Mouse (Mus musculus) frontal cortex, postnatal 36 days (tissue): ENCODE measurements at regions not wholly inside any gene's neighbourhood (a gene's known extent, or its start where the extent isn't known, plus 50 kb on each side); places are given as distances from the start of the nearest gene placed in this dataset.
"Not testable (repeated sequence)": the region's sequence is repeated elsewhere in the genome, so short reads cannot be mapped to it uniquely, and the experiment has no call there.

Experiments
- DNase-seq, 2 experiments: peaks; one replicate each; pipeline ENCODE4 v3.0.0; 2022; ENCODE audit warnings: low spot score in 2 of 2

- DNase-seq: not testable (repeated sequence)
Observed at GRCm38 (mm10) chr16:46811835-46812234, 313.5 kb upstream of the Nectin3 start.

- no peak for DNase-seq
Observed at GRCm38 (mm10) chr16:46807476-46807875, 309.2 kb upstream of the Nectin3 start.

- no peak for DNase-seq
Observed at GRCm38 (mm10) chr16:46776367-46776766, 278.0 kb upstream of the Nectin3 start.

- peak in 1 of 2 experiments; percentile 30 for DNase-seq
Observed at GRCm38 (mm10) chr16:46769383-46769782, 271.1 kb upstream of the Nectin3 start.

GRCm38 (mm10) chr16:46768376-46768775 lies 270.1 kb upstream of the Nectin3 start:
- no peak for DNase-seq

DNA sequence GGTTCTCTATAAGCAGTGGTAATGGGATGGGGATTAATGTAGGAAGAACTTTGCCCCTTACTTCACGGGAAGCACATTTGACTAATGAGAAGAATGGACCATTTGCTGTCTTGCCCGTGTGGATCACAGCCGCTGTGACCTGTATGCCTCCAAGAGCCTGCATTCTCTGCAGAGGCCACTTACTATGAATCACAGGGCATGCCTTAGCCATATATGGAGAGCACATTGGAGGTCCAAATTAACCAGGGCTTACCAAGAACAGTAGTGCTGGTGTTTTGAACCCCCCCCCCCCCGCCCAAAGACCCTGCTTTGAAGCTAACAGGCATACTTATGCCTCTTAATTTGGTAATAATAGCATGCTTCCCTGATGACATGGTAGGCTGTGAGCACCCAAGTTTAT lies 236.8 kb upstream of the Nectin3 start:
- no peak for DNase-seq

- DNase-seq: no peak
Observed at GRCm38 (mm10) chr16:46728424-46728823, 230.1 kb upstream of the Nectin3 start.

GRCm38 (mm10) chr16:46723660-46724059 lies 225.3 kb upstream of the Nectin3 start:
- DNase-seq: no peak

- DNase-seq: no peak
Observed at GRCm38 (mm10) chr16:46679787-46680186, 181.5 kb upstream of the Nectin3 start.

- no peak for DNase-seq
Observed at GRCm38 (mm10) chr16:46669590-46669989, 171.3 kb upstream of the Nectin3 start.

GRCm38 (mm10) chr16:46665566-46665965 lies 167.2 kb upstream of the Nectin3 start:
- DNase-seq: no peak

DNA sequence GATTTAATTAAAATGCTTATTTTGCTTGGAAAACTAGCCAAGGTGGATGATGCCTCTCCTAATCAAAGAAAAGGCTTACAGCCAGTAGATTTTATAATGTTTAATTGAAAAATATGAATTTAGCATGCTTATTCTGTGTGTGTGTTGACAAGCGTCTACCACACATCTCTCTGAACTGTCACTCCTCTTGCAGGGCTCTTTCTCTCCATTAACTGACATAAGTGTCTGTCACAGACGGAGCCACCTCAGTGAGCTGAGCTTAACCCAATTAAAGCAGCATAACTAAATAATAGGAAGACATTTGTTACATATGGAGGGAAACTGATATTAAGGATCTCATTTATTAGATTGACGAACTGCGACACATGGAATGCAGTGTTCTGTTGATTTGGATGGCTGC lies 164.7 kb upstream of the Nectin3 start:
- DNase-seq: no peak

DNA sequence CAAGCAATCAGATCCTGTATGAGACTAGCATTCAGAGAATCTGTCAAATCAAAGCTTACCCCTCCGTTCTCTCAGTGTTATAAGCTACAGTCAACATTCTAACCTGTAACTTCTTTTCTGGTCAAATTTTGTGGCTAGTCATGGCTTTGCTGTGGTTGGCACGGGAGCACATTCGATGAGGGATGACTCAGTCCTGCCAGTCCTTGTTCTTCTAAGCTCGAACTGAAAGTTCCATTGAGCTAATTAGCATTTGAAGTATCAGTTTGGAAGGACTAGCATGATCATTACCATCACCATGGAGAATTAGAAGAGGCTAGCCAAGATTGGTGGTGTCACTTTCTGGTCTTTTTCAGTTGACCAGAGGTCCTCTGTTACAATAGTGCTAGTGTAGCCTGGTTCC lies 156.7 kb upstream of the Nectin3 start:
- DNase-seq: no peak

DNA sequence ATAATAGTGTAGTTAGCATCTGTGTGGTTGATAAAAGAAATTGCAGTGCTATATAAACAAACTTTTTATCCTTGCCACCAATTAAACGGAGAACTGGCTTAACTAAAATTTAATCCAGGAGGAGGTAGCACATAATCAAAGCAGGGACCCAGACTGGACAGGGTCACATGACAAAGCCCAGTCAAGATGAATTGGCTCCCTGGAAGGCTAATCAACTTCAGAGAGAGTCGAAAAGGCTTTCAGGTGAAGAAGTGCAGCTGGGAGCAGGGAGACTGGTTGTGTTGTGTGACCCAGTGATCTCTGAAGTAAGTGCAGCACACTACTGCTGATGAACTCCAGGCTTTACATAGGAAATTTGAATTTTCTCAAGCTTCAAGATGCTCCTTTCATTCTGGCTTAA lies 127.5 kb upstream of the Nectin3 start:
- no peak for DNase-seq

DNA sequence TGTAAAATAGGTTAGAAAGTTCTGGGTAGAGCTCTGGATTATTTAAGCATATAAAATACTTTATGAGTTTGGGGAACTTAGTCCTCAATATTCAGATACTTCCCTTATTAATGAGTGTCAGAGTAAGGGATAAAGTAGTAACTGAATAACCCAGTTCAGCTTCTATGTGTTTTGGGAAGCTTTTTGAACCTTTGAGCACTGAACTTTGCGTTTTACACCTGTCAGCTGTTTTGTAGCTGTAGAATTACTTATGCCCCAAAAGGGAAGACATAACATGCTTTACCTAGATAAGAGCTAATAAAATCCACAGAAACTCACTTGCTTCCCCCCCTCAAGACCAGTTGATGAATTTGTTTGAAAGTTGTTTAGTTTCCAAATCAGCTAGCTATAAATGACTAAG lies 124.9 kb upstream of the Nectin3 start:
- DNase-seq: no peak

GRCm38 (mm10) chr16:46619871-46620270 lies 121.5 kb upstream of the Nectin3 start:
- DNase-seq: no peak

DNA sequence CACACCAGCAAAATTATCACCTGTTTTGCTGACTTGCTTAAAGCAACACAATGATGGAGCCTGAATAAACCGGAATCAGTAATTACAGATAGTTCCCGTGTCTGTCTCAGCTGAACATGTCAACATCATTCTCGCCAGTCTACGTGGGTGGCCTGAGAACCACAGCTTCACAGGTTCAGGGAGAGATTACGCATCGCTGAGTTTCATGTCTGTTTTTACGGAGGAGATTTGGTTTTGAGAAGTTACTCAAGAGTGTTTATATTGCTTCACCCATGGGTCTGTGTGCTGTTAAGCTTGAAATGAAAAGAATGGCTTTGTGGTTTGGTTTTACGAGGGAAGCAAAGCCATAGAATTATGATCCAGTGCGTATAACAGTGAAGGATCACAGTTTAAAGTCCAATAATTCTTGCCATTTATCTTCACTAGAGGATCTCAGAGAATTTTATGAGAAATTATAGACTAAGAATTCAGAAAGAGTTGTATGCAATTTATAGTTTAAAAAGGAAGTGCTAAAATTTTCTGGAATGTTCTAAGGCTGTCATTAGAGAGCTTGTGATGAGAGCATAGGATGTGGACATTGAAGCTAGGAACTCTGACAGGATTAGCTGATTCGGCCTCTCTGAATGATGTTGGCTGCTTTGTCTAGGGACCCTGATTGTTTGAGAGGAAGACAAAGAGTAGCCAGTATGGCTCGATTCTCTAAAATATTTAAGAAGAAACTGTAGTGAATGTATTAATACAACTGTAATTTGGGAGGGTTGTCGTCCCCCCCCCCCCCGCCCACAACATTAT lies 119.4 kb upstream of the Nectin3 start:
- no peak for DNase-seq

GRCm38 (mm10) chr16:46616606-46617005 lies 118.3 kb upstream of the Nectin3 start:
- no peak for DNase-seq

DNA sequence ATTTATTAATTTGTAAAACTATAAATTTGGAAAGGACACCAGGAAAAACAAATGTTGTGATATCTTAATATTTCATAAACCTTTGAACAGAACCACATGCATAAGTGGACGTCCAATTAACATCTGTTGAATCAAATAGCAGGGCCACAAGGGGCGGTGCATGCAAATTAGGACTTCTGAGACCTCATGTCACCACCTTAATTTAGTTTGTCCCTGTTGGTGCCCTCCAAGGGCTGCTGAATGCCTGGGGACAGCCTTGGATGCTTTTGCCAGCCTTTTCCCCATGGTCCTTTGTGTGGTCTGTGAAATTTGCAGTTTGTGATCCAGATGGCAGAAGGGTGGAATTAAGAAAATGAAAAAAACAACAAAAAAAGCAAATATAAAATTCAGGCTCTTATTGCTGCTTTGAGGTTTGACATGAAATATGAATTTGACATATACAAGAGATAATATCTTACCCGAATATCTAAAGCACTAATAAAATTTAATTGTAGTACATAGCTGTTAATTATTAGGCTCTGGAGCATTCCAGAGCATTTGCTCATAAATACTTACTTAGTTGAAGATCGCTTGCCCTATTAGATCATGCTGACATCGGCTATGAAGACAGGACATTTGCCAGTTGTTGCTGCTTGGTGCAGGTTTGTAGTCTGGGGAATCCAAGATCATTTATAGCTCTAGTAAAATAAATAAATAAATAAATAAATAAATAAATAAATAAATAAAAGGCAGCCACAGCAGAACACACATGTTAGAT lies 114.9 kb upstream of the Nectin3 start:
- no peak for DNase-seq

- no peak for DNase-seq
Observed at GRCm38 (mm10) chr16:46605879-46606203, 107.5 kb upstream of the Nectin3 start.

DNA sequence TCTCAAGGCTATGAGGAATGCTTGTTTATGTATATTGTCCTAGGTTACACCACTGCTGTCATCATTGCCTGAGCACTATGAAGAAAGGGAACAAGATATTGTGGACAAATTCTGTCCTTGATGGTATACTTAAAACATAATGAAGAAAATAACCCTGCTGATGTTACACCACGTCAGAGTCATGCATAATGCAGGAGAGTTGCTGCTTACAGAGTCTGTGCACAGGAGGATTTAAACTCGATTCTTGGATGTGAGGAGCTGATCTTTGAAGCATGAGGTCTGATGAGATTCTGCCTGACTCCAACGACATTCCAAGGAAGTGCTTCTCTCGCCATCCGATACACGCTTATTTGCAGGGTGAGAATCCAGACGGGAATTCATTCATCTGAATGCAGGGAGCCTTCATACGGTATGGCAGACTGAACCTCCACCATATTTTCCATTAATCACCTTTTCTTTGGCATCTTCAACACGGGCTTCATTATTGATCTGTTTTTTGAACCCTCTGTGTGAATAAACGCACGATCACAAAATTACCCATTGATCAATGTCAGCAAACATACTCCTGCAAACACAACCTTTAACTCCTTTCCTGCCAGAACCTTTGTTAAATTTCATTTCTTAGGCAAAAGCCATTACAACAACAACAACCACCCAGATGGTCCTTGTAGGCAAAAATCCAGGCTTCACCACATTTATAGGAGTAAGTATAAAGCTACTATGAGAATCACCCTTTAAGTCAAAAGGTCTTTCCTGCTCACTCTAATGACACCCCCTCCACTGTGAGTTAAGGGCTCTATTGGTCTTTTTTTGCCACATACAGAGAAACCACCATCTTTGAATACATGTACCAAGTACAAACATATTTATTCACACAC lies 106.9 kb upstream of the Nectin3 start:
- DNase-seq: no peak

- DNase-seq: no peak
Observed at GRCm38 (mm10) chr16:46592618-46593253, 94.4 kb upstream of the Nectin3 start.
